Mouse (Mus musculus) intestine, embryonic 14.5 days (tissue): ENCODE results near the gene Tspan33. TPM values are rescaled to one million over a fixed set of nuclear protein-coding genes. Genes with fewer than 3 reads are reported as not detected.
"Not testable (repeated sequence)": the region's sequence is repeated elsewhere in the genome, so short reads cannot be mapped to it uniquely, and the experiment has no call there.

Experiments
- ATAC-seq: fragments of 200-750 bp; cut with Nextera tagmentation; replicated peaks from 2 replicates; pipeline ENCODE4 v1.8.0; 2017; ENCODE audit warnings: low read depth, moderate number of reproducible peaks, moderate TSS enrichment, moderate library complexity; ENCODE audit not compliant: low FRiP score, low TSS enrichment
- DNase-seq: peaks from one replicate; pipeline ENCODE4 v3.0.0-alpha.2; 2018; ENCODE audit warnings: low spot score
- H3K27ac ChIP-seq: fragments of 300-500 bp; sonication (generic); 2 replicates; pipeline ENCODE4 v1.5.1; 2014; ENCODE audit warnings: low read depth, mild to moderate bottlenecking, control low read depth
- H3K27me3 ChIP-seq: fragments of 300-500 bp; sonication (generic); replicated peaks from 2 replicates; pipeline ENCODE4 v1.6.1; 2014; ENCODE audit warnings: low read length, control low read depth; ENCODE audit not compliant: control insufficient read depth, insufficient read depth
- H3K36me3 ChIP-seq: fragments of 300-500 bp; sonication (generic); 2 replicates; pipeline ENCODE4 v1.6.1; 2014; ENCODE audit warnings: low read length, control low read depth; ENCODE audit not compliant: control insufficient read depth, insufficient read depth
- H3K4me1 ChIP-seq: fragments of 300-500 bp; sonication (generic); replicated peaks from 2 replicates; pipeline ENCODE4 v1.6.1; 2014; ENCODE audit warnings: low read length, control low read depth, mixed read lengths; ENCODE audit not compliant: control insufficient read depth, insufficient read depth
- H3K4me2 ChIP-seq: fragments of 300-500 bp; sonication (generic); 2 replicates; pipeline ENCODE4 v1.6.1; 2014; ENCODE audit warnings: low read length
- H3K4me3 ChIP-seq: fragments of 300-500 bp; sonication (generic); 2 replicates; pipeline ENCODE4 v1.5.1; 2014; ENCODE audit warnings: low read depth, low read length, control low read depth, mixed read lengths
- H3K9ac ChIP-seq: fragments of 300-500 bp; sonication (generic); 2 replicates; pipeline ENCODE4 v1.6.1; 2014; ENCODE audit warnings: mild to moderate bottlenecking, low read length
- H3K9me3 ChIP-seq: fragments of 300-500 bp; sonication (generic); 2 replicates; pipeline ENCODE4 v1.6.1; 2016; ENCODE audit warnings: low read length, control low read depth; ENCODE audit not compliant: control insufficient read depth
- WGBS: fragments of 180-500 bp; shearing (Covaris S2); extraction: QIAGEN DNeasy Blood & Tissue Kit; methylation state at CpG from one replicate; pipeline ENCODE4 v1.1.7; 2014; 5-methylcytosine and 5-hydroxymethylcytosine counted together
- polyA plus RNA-seq: library from polyadenylated mRNA; unstranded; fragments of >200 nt; fragmentation: Nextera tagmentation; extraction: Ambion mirVana; gene quantifications from 2 replicates; pipeline ENCODE4 v1.2.1, GENCODE M21; 2014

The Tspan33 gene
- polyA plus RNA-seq, 1 experiment from 2014 or later, result 3.3 TPM

DNA sequence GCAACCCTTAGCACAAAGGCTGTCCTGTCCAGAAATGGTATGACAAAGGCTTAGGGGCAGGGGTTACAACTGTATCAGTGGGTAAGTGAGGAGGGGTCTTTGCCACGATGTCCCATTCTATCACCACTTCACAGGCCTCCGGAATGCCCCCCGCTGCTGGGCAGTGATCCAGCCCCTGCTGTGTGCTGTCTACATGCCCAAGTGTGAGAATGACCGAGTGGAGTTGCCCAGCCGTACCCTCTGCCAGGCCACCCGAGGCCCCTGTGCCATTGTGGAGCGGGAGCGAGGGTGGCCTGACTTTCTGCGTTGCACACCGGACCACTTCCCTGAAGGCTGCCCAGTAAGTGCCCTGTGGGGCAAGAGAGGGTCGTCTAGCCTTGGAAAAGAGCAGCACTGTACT is 59.3 kb downstream of the Tspan33 start:
- H3K4me1 ChIP-seq, result no peaks in the 10 kb centered on the region
- H3K27me3 ChIP-seq, result no peaks in the 10 kb centered on the region
- ATAC-seq (no peak), DNase-seq (no peak)
- no peak overlapping the region for H3K4me3 ChIP-seq
- H3K36me3 ChIP-seq, result peaks cover 58% of the 10 kb centered on the region
- H3K9me3 ChIP-seq, result peaks cover 5% of the 10 kb centered on the region
- H3K4me2 ChIP-seq, result no peak overlapping the region
- H3K9ac ChIP-seq, result no peak overlapping the region
- H3K27ac ChIP-seq, result no peak overlapping the region
- 94% methylated on average over 11 of the region's 11 CpGs for WGBS

DNA sequence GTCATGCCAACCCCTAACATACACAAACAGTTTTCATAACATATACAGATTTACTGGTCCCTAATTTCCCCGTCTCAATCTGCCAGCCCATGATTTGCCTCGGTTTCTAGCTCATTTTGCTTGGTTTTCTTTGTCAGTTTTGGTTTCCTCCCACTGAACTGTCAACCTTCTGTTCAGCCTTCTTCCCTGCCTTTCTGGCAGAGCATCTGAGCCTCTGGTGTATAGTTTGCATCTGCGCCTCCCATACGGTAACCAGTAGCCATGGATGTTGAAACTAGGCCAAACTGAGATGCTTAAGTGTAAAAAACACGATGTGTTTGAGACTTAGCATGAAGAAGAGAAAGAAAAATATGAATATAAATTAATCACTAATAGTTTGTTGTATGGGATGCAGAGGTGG is 62.0 kb downstream of the Tspan33 start:
- Histone ChIP-seq H3K27me3 (no peaks in the 10 kb centered on the region), H3K36me3 (peaks cover 75% of the 10 kb centered on the region), H3K4me3 (no peak overlapping the region), H3K4me1 (no peaks in the 10 kb centered on the region), H3K9ac (no peak overlapping the region), H3K27ac (no peak overlapping the region), H3K4me2 (no peak overlapping the region), H3K9me3 (no peaks in the 10 kb centered on the region)
- WGBS, result 86% methylated on average over 5 of the region's 5 CpGs
- ATAC-seq (no peak), DNase-seq (no peak)

DNA sequence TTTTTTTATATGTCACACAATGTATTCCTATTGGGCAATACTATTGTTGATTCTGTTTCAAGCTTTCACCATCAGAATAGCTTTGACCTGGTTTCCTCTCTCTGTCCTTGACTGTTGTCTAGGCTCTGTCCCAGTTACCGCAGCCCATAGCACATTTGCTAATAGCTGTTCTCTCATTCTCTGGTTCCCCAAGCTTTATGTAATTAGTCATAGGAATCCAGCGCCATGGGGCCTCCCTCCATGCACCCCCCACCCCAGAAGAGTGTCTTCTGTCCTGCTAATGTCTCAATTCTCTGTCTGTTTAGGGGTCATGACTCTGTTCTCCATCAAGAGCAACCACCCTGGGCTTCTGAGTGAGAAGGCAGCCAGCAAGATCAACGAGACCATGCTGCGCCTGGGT is 62.5 kb downstream of the Tspan33 start:
- no peak overlapping the region for H3K27ac ChIP-seq
- no peak overlapping the region for H3K4me2 ChIP-seq
- peaks cover 75% of the 10 kb centered on the region for H3K36me3 ChIP-seq
- no peak for DNase-seq
- no peaks in the 10 kb centered on the region for H3K4me1 ChIP-seq
- no peak for ATAC-seq
- 89% methylated on average over 4 of the region's 4 CpGs for WGBS
- H3K9me3 ChIP-seq, result no peaks in the 10 kb centered on the region
- no peaks in the 10 kb centered on the region for H3K27me3 ChIP-seq
- H3K4me3 ChIP-seq, result no peak overlapping the region
- no peak overlapping the region for H3K9ac ChIP-seq

GRCm38 (mm10) chr6:29758417-29758816 is 64.4 kb downstream of the Tspan33 start:
- peak; percentile 83 for DNase-seq
- 49% methylated on average over 4 of the region's 4 CpGs for WGBS
- Histone ChIP-seq H3K27ac (no peak overlapping the region), H3K9me3 (no peaks in the 10 kb centered on the region), H3K36me3 (peaks cover 76% of the 10 kb centered on the region), H3K9ac (no peak overlapping the region), H3K27me3 (no peaks in the 10 kb centered on the region), H3K4me2 (no peak overlapping the region), H3K4me1 (no peaks in the 10 kb centered on the region), H3K4me3 (no peak overlapping the region)
- ATAC-seq, result 0 out of 2 replicates have a peak, but pooled peaks have one; percentile 41

DNA sequence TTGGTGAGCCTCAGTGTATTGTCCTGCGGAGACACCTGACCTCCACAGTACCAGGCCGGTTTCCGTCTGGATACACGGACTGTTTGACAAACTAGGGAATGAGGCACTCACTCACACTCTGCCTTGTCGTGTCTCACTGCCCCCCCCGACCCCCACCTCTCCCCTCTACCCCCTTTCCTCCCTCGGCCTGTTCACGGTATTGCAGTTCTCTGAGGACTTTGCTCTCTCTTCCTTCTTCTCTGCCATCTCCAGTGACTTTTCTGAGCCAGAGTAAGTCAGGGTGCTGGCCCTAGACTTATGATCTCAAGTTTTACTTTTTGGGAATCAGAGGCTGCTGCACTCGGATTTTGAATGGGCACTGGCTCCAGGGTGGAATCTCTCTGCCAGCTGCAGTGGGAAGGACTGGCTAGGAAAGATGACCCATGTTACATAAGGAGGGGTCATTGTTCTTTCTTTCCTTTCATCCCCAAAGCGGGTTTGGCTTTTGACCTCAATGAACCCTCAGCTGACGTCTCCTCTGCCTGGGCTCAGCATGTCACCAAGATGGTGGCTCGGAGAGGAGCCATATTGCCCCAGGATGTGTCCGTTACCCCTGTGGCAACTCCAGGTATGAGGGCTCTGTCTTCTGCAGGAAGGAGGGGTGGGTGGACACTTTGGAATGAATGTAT is 65.1 kb downstream of the Tspan33 start:
- 84% methylated on average over 13 of the region's 13 CpGs for WGBS
- H3K9me3 ChIP-seq, result no peaks in the 10 kb centered on the region
- no peak overlapping the region for H3K4me2 ChIP-seq
- H3K4me1 ChIP-seq, result no peaks in the 10 kb centered on the region
- peaks cover 69% of the 10 kb centered on the region for H3K36me3 ChIP-seq
- DNase-seq, result no peak
- no peak overlapping the region for H3K27ac ChIP-seq
- H3K9ac ChIP-seq, result no peak overlapping the region
- no peak overlapping the region for H3K4me3 ChIP-seq
- H3K27me3 ChIP-seq, result no peaks in the 10 kb centered on the region
- ATAC-seq, result no peak

DNA sequence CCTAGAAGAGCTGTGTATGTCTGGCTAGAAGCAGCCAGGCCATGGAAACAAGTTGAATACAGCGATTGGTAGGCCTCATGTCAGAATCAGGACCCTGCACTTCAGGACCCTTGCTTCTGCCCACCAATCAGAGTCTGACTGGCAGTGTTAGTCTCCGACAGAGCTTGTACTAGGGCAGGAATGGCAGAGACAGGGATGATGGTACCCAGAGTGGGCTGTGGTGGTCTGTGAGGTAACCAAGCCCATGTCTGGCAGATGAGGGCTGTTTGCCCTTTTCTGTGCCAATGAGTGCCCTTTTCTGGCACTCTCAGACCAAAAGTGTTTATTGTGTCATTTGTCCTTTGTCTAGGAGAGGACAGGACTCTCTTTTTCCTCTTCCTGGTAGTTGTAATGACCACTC is 66.4 kb downstream of the Tspan33 start:
- not testable (repeated sequence) for ATAC-seq, H3K4me3 ChIP-seq, H3K9me3 ChIP-seq, H3K4me1 ChIP-seq, H3K27me3 ChIP-seq, H3K9ac ChIP-seq, H3K4me2 ChIP-seq, H3K27ac ChIP-seq, DNase-seq
- WGBS, result 100% methylated on average over 2 of the region's 2 CpGs
- H3K36me3 ChIP-seq, result peaks cover 56% of the 10 kb centered on the region

DNA sequence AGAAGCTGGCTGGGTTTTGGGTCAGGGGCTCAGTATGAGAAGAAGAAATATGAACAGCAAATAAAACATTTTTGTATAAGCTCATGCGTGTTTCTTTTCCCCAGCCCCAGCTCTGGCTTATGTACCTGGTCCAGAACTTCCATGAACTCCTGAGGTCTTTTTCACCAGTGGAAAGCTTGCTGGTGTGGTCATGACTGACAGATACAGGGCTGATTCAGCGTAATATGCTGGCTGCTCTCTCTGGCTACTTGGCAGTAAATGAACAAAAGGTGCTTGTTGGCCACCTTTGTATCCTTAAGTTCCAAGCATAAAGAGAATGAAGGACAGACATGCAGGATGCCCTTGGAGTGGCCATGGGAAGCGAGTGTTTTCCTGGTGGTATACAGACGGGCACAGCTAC is 67.3 kb downstream of the Tspan33 start:
- no peak overlapping the region for H3K4me2 ChIP-seq
- no peaks in the 10 kb centered on the region for H3K4me1 ChIP-seq
- no peak overlapping the region for H3K27ac ChIP-seq
- peaks cover 48% of the 10 kb centered on the region for H3K36me3 ChIP-seq
- no peak overlapping the region for H3K4me3 ChIP-seq
- no peaks in the 10 kb centered on the region for H3K9me3 ChIP-seq
- ATAC-seq (no peak), DNase-seq (no peak)
- no peaks in the 10 kb centered on the region for H3K27me3 ChIP-seq
- 96% methylated on average over 4 of the region's 4 CpGs for WGBS
- no peak overlapping the region for H3K9ac ChIP-seq

DNA sequence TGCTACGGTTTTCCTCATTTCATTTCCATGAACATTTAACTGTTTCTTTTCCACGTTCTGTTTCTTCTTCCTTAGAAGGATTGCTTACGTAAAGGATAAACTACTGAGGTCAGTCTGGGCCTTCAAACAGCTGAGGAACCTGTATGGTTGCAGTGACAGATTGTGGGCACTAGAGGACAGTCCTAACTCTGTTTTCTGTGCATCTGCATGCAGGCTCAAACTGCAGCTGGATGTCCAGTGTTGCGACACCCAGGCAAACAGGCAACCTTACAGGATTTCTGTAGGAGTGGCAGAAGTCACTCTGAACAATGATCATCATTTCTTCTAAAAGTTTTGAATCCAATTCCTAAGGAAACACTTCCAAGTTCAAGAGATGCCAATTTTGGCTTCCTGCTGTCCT is 68.5 kb downstream of the Tspan33 start:
- no peak for DNase-seq
- H3K9ac ChIP-seq, result no peak overlapping the region
- no peaks in the 10 kb centered on the region for H3K9me3 ChIP-seq
- no peak overlapping the region for H3K27ac ChIP-seq
- H3K4me1 ChIP-seq, result 0 out of 2 replicates have a peak, but pooled peaks cover 3% of the 10 kb centered on the region
- peaks cover 36% of the 10 kb centered on the region for H3K36me3 ChIP-seq
- no peak overlapping the region for H3K4me3 ChIP-seq
- 53% methylated on average over 4 of the region's 4 CpGs for WGBS
- H3K4me2 ChIP-seq, result no peak overlapping the region
- no peak for ATAC-seq
- H3K27me3 ChIP-seq, result no peaks in the 10 kb centered on the region

DNA sequence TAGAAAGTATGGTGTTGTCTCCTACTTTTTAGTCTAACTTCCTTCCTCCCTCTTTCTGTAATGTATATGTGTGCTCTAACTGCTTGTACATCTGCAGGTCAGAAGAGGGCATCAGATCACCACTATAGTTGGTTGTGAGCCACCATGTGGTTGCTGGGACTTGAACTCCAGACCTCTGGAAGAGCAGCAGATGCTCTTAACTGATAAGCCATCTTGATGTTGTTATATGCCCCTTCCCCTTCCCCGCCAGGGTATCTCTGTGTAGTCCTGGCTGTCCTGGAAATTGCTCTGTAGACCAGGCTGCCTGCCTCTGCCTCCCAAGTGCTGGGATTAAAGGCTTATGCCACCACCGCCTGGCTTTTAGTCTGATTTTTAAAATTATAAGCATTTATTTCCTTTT is 72.9 kb downstream of the Tspan33 start:
- H3K36me3 ChIP-seq, result peaks cover 3% of the 10 kb centered on the region

More for the DNA sequence above, 72.9 kb downstream of the Tspan33 start:
- Histone ChIP-seq H3K9me3 (no peaks in the 10 kb centered on the region), H3K27me3 (no peaks in the 10 kb centered on the region), H3K4me1 (peaks cover 10% of the 10 kb centered on the region), H3K9ac (no peak overlapping the region), H3K27ac (no peak overlapping the region), H3K4me3 (no peak overlapping the region), H3K4me2 (no peak overlapping the region)
- DNase-seq, result peak; percentile 36
- no peak for ATAC-seq
- 77% methylated on average over 2 of the region's 2 CpGs for WGBS
